Mouse (Mus musculus): ENCODE measurements around the gene Kbtbd2. TPM values are rescaled to one million over a fixed set of nuclear protein-coding genes. Genes with fewer than 3 reads are reported as not detected.

Gene Kbtbd2
- total and polyA plus RNA-seq, 3 experiments, result 3.8 to 53.5 (median 42.9) TPM

GRCm38 (mm10) chr6:56756117-56756516 lies 41.5 kb downstream of the Kbtbd2 start:
- TF ChIP-seq GATA1 (IDR thresholded peaks at IDR 0.05; ENCODE audit: borderline replicate concordance, low read length), result no peak
- TF ChIP-seq TAL1 (conservative IDR thresholded peaks at IDR 0.05; ENCODE audit: low read depth, low read length), result no peak
- no peak for TF ChIP-seq CTCF (IDR thresholded peaks at IDR 0.05; ENCODE audit: low read depth, low read length)
- no peak for TF ChIP-seq POLR2AphosphoS5 (IDR thresholded peaks at IDR 0.05; ENCODE audit: insufficient replicate concordance, low read depth, low read length)
- TF ChIP-seq GATA2 (IDR thresholded peaks at IDR 0.05; ENCODE audit: borderline replicate concordance, low read depth, low read length), result no peak
- Histone ChIP-seq H3K4me3 (ENCODE audit: low read depth, low read length) (no peak overlapping the region), H3K27me3 (ENCODE audit: insufficient read depth, low read length) (no peaks in the 10 kb centered on the region), H3K9me3 (replicated peaks) (no peaks in the 10 kb centered on the region), H3K4me1 (ENCODE audit: insufficient read depth, low read depth, low read length) (no peaks in the 10 kb centered on the region), H3K36me3 (replicated peaks) (peaks cover 62% of the 10 kb centered on the region)
- ATAC-seq (ENCODE audit: extremely low read depth, insufficient number of reproducible peaks, low FRiP score, poor library complexity, severe bottlenecking) (no peak), DNase-seq (ENCODE audit: low spot score) (no peak)

GRCm38 (mm10) chr6:56753719-56754118 lies 43.9 kb downstream of the Kbtbd2 start:
- ATAC-seq (ENCODE audit: extremely low read depth, insufficient number of reproducible peaks, low FRiP score, poor library complexity, severe bottlenecking) (no peak), DNase-seq (ENCODE audit: low spot score) (no peak)
- Histone ChIP-seq H3K9me3 (replicated peaks) (no peaks in the 10 kb centered on the region), H3K4me1 (ENCODE audit: insufficient read depth, low read depth, low read length) (no peaks in the 10 kb centered on the region), H3K36me3 (replicated peaks) (peaks cover 53% of the 10 kb centered on the region), H3K27me3 (ENCODE audit: insufficient read depth, low read length) (no peaks in the 10 kb centered on the region), H3K4me3 (ENCODE audit: low read depth, low read length) (no peak overlapping the region)
- no peak for TF ChIP-seq TAL1 (conservative IDR thresholded peaks at IDR 0.05; ENCODE audit: low read depth, low read length)
- TF ChIP-seq GATA2 (IDR thresholded peaks at IDR 0.05; ENCODE audit: borderline replicate concordance, low read depth, low read length), result no peak
- TF ChIP-seq GATA1 (IDR thresholded peaks at IDR 0.05; ENCODE audit: borderline replicate concordance, low read length), result no peak

- Histone ChIP-seq H3K4me1 (ENCODE audit: insufficient read depth, low read depth, low read length) (no peaks in the 10 kb centered on the region; the same call in 1 of the 2 replicates), H3K4me3 (ENCODE audit: low read depth, low read length) (no peak overlapping the region), H3K27me3 (ENCODE audit: insufficient read depth, low read length) (no peaks in the 10 kb centered on the region), H3K9me3 (replicated peaks) (no peaks in the 10 kb centered on the region), H3K36me3 (replicated peaks) (peaks cover 28% of the 10 kb centered on the region)
- DNase-seq (ENCODE audit: low spot score) (no peak), ATAC-seq (ENCODE audit: extremely low read depth, insufficient number of reproducible peaks, low FRiP score, poor library complexity, severe bottlenecking) (no peak)
- TF ChIP-seq TAL1 (conservative IDR thresholded peaks at IDR 0.05; ENCODE audit: low read depth, low read length) (no peak), POLR2AphosphoS5 (IDR thresholded peaks at IDR 0.05; ENCODE audit: insufficient replicate concordance, low read depth, low read length) (no peak), GATA1 (IDR thresholded peaks at IDR 0.05; ENCODE audit: borderline replicate concordance, low read length) (no peak), CTCF (IDR thresholded peaks at IDR 0.05; ENCODE audit: low read depth, low read length) (no peak)
Measured at GRCm38 (mm10) chr6:56745950-56746543, 51.6 kb downstream of the Kbtbd2 start.

- H3K4me1 ChIP-seq (ENCODE audit: insufficient read depth, low read depth, low read length), result no peaks in the 10 kb centered on the region
- no peak for TF ChIP-seq CTCF (IDR thresholded peaks at IDR 0.05; ENCODE audit: low read depth, low read length)
- no peak for TF ChIP-seq POLR2AphosphoS5 (IDR thresholded peaks at IDR 0.05; ENCODE audit: insufficient replicate concordance, low read depth, low read length)
- TF ChIP-seq GATA1 (IDR thresholded peaks at IDR 0.05; ENCODE audit: borderline replicate concordance, low read length), result no peak
- no peak for TF ChIP-seq GATA2 (IDR thresholded peaks at IDR 0.05; ENCODE audit: borderline replicate concordance, low read depth, low read length)
- TF ChIP-seq TAL1 (conservative IDR thresholded peaks at IDR 0.05; ENCODE audit: low read depth, low read length), result no peak
- ATAC-seq (ENCODE audit: extremely low read depth, insufficient number of reproducible peaks, low FRiP score, poor library complexity, severe bottlenecking) (no peak), DNase-seq (ENCODE audit: low spot score) (no peak)
- peaks cover 73% of the 10 kb centered on the region for H3K36me3 ChIP-seq (replicated peaks)
- H3K27me3 ChIP-seq (ENCODE audit: insufficient read depth, low read length), result no peaks in the 10 kb centered on the region
- H3K4me3 ChIP-seq (ENCODE audit: low read depth, low read length), result no peak overlapping the region
- H3K9me3 ChIP-seq (replicated peaks), result no peaks in the 10 kb centered on the region
Measured at GRCm38 (mm10) chr6:56732545-56732944, 65.1 kb downstream of the Kbtbd2 start.

Other genes starting within 250 kb of the Kbtbd2 start
- gene Pde1c, start 228.7 kb downstream of the Kbtbd2 start, total RNA-seq (2014; fragmentation: Nextera tagmentation), result not detected in 2 replicates
- 0.12 and 0.38 TPM in 2 replicates for gene Pde1c, start 228.7 kb downstream of the Kbtbd2 start, total RNA-seq (2017)
- gene Pde1c, start 228.7 kb downstream of the Kbtbd2 start, polyA plus RNA-seq (2012), result not detected in 2 replicates
- 23.9 and 27.0 TPM in 2 replicates for gene Lsm5, start 93.1 kb downstream of the Kbtbd2 start, total RNA-seq (2014; fragmentation: Nextera tagmentation)
- 190 and 193 TPM in 2 replicates for gene Lsm5, start 93.1 kb downstream of the Kbtbd2 start, total RNA-seq (2017)
- gene Lsm5, start 93.1 kb downstream of the Kbtbd2 start, polyA plus RNA-seq (2012), result 0.57 and 1.7 TPM in 2 replicates
- gene Avl9, start 82.9 kb downstream of the Kbtbd2 start, total RNA-seq (2014; fragmentation: Nextera tagmentation), result 35.0 and 38.1 TPM in 2 replicates
- 42.3 and 44.5 TPM in 2 replicates for gene Avl9, start 82.9 kb downstream of the Kbtbd2 start, total RNA-seq (2017)
- gene Avl9, start 82.9 kb downstream of the Kbtbd2 start, polyA plus RNA-seq (2012), result 7.6 and 7.7 TPM in 2 replicates
- gene Fkbp9, start 34.2 kb upstream of the Kbtbd2 start, total RNA-seq (2014; fragmentation: Nextera tagmentation), result not detected in 2 replicates
- 0.05 and 0.06 TPM in 2 replicates for gene Fkbp9, start 34.2 kb upstream of the Kbtbd2 start, total RNA-seq (2017)
- gene Fkbp9, start 34.2 kb upstream of the Kbtbd2 start, polyA plus RNA-seq (2012), result not detected in 2 replicates
- 274 and 280 TPM in 2 replicates for gene Nt5c3, start 126.1 kb upstream of the Kbtbd2 start, total RNA-seq (2014; fragmentation: Nextera tagmentation)
- 292 and 317 TPM in 2 replicates for gene Nt5c3, start 126.1 kb upstream of the Kbtbd2 start, total RNA-seq (2017)
- 120 and 122 TPM in 2 replicates for gene Nt5c3, start 126.1 kb upstream of the Kbtbd2 start, polyA plus RNA-seq (2012)
- 2.6 TPM in 1 of 2 replicates, not detected in the other for gene Vmn1r4, start 126.2 kb upstream of the Kbtbd2 start, total RNA-seq (2014; fragmentation: Nextera tagmentation)
- gene Vmn1r4, start 126.2 kb upstream of the Kbtbd2 start, total RNA-seq (2017), result 0.87 and 1.9 TPM in 2 replicates
- gene Vmn1r4, start 126.2 kb upstream of the Kbtbd2 start, polyA plus RNA-seq (2012), result not detected in 2 replicates
- not detected in 2 replicates for gene Vmn1r5, start 172.5 kb upstream of the Kbtbd2 start, total RNA-seq (2014; fragmentation: Nextera tagmentation)
- gene Vmn1r5, start 172.5 kb upstream of the Kbtbd2 start, total RNA-seq (2017), result 0.05 and 0.12 TPM in 2 replicates
- gene Vmn1r5, start 172.5 kb upstream of the Kbtbd2 start, polyA plus RNA-seq (2012), result not detected in 2 replicates
- not detected in 2 replicates for gene Vmn1r6, start 199.4 kb upstream of the Kbtbd2 start, total RNA-seq (2014; fragmentation: Nextera tagmentation)
- 0.05 and 0.06 TPM in 2 replicates for gene Vmn1r6, start 199.4 kb upstream of the Kbtbd2 start, total RNA-seq (2017)
- not detected in 2 replicates for gene Vmn1r6, start 199.4 kb upstream of the Kbtbd2 start, polyA plus RNA-seq (2012)
- gene Vmn1r7, start 227.5 kb upstream of the Kbtbd2 start, total RNA-seq (2014; fragmentation: Nextera tagmentation), result not detected in 2 replicates
- 0.23 and 0.38 TPM in 2 replicates for gene Vmn1r7, start 227.5 kb upstream of the Kbtbd2 start, total RNA-seq (2017)
- gene Vmn1r7, start 227.5 kb upstream of the Kbtbd2 start, polyA plus RNA-seq (2012), result not detected in 2 replicates
- gene Vmn1r8, start 234.5 kb upstream of the Kbtbd2 start, total RNA-seq (2014; fragmentation: Nextera tagmentation), result not detected in 2 replicates
- gene Vmn1r8, start 234.5 kb upstream of the Kbtbd2 start, total RNA-seq (2017), result 0.16 TPM in 1 of 2 replicates, not detected in the other
- gene Vmn1r8, start 234.5 kb upstream of the Kbtbd2 start, polyA plus RNA-seq (2012), result not detected in 2 replicates